Mouse (Mus musculus): Measurements from ENCODE around the gene Rergl. TPM values are rescaled to one million over a fixed set of nuclear protein-coding genes. Genes with fewer than 3 reads are reported as not detected.

Gene Rergl
- under 1 TPM in 1 of 2 experiments, not detected in 1; 0.27 TPM for total RNA-seq (2021)

DNA sequence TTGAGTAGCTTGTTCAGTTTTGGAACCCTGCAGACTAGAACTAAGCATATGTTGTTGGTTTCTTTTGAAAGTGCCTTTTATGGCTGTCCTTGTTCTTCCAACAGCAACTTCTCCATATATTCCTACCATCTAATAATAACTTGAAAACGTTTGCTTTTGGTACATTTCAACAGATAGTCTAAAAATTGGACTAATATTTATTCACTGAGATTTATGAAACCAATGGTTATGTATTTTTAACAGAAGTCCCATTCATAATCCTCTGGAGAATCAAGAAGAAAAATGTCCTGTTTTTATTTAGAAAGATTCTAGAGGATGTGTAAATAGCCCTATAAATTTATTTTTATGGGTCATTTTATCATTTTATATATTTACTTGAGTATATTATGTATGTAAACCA, at the start of gene Rergl:
Gene Rergl (minus strand): TSS at position 101 of the 400 bp plus-strand sequence.
- DNase-seq, result no peak
- intact Hi-C loops (cut with DNase I), result no loop called here

DNA sequence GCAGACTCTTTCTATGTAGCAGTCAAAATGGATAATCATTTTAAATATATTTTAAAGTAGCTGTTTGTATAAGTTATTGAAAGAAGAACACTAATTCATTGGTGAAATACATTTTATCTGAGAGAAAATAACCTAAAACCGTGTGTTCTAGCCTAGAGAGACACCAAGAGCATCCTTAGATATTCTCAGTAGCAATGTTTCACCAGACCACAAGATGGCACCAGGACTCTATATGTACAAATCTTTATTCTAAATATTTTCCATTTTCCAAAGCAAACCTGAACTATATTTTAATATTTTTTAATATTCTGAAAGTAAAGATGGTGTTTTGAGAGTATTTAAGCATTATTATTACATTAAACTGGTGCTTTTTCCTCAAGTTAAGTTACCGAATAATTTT, 36.7 kb upstream of the Rergl start:
- intact Hi-C loops (cut with DNase I), result no loop called here

GRCm38 (mm10) chr6:139525406-139525805, 23.6 kb upstream of the Rergl start:
- intact Hi-C loops (cut with DNase I), result no loop called here
- no peak for DNase-seq

More for the DNA sequence above, 36.7 kb upstream of the Rergl start:
- DNase-seq, result no peak

DNA sequence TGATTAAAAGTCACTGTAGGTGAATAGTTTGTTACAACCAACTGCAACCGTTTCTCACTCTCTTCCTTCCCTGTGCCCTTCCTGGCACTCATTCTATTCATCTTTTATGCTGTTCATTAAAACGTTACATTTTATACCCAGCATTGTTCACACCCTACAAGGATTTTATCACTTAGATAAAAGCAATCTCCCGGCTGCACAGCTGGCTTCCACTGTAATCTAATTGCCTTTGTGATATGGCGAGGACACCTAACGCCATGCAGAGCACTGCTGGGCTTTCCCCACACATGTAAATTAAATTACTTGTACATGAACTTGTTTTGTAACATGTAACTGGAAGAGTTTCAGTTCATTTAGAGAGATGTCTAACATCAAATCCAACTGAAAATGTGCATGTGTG, 22.5 kb upstream of the Rergl start:
- intact Hi-C loops (cut with DNase I), result no loop called here
- DNase-seq, result no peak

- intact Hi-C loops (cut with DNase I), result no loop called here
- DNase-seq, result no peak
These were observed 13.2 kb upstream of the Rergl start for GRCm38 (mm10) chr6:139514938-139515510.

GRCm38 (mm10) chr6:139479730-139480129, 22.0 kb downstream of the Rergl start:
- intact Hi-C loops (cut with DNase I), result no loop called here
- DNase-seq, result no peak

DNA sequence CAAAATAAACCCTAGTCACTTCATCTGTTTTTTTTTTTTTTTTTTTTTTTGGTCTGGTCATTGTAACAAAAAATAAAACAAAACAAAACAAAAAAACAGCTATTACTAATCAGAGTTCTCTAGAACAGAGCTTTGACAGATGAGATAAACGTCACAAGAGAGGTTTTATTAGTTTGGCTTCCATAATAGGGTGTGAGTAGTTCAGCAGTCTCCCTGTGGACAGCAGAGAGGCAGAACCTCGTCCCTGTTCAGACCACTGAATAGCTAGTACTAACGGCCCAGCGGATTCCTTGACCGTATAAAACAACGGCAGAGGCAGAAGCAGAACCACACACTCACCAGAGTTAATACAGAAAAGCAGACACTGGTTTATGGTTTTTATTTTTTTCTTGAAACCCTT, 36.8 kb downstream of the Rergl start:
- no peak for DNase-seq
- intact Hi-C loops (cut with DNase I), result no loop called here

DNA sequence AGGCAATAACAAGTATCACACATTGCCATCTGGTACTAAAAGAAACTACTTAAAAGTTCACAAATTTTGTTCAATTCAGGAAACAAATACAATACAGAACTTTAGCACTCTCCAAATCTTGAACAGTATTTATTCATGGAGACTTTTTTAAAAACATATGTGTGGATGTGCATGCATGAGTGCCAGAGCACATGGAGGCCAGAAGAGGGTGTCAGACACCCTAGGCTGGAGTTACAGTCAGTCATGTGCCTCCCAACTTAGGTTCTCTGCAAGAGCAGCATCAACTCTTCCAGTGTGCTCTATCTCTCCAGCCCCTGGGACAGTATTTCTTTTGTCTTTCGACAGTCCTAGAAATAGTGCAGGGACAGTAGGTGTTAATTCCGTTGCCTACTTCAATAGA, 37.5 kb downstream of the Rergl start:
- no peak for DNase-seq
- intact Hi-C loops (cut with DNase I), result no loop called here

GRCm38 (mm10) chr6:139461094-139461493, 40.7 kb downstream of the Rergl start:
- DNase-seq, result no peak
- intact Hi-C loops (cut with DNase I), result no loop called here

DNA sequence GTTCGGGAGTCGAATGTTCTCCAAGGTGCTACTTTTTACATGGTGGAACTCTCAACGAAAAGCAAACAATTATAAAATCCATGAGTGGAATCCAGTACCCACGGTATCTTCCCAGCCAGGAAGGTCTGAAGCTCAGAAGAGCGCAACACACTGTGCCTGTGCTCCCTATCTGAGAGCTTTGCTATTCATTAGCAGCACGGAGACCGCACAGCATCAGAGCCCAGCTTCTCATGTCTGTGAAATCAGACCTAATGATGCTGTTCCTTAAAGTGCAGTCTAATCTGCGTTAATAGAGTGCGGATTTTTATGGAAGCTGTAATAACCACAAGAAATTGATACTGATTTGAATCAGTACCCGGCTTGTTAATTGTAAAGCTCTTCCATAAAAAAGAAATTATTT, 41.3 kb downstream of the Rergl start:
- no peak for DNase-seq
- intact Hi-C loops (cut with DNase I), result no loop called here

GRCm38 (mm10) chr6:139443999-139444398, 57.8 kb downstream of the Rergl start:
- no peak for DNase-seq
- intact Hi-C loops (cut with DNase I), result no loop called here

Other genes with a start within 250 kb of the Rergl start
- gene Pik3c2g, start 85.2 kb upstream of the Rergl start, total RNA-seq (2021), result not detected